Mouse (Mus musculus) ES-E14 (cell line): ENCODE measurements at regions not wholly inside any gene's neighbourhood (a gene's known extent, or its start where the extent isn't known, plus 50 kb on each side); places are given as distances from the start of the nearest gene placed in this dataset.

ENCODE experiments used
- CHD2 ChIP-seq: IDR thresholded peaks from 2 replicates; pipeline ENCODE4 v1.6.1; 2014; ENCODE audit warnings: mild to moderate bottlenecking, low read depth, low read length, inconsistent platforms
- HCFC1 ChIP-seq: IDR thresholded peaks from 2 replicates; pipeline ENCODE4 v1.6.1; 2012; ENCODE audit warnings: low read length, inconsistent platforms, borderline replicate concordance; ENCODE audit not compliant: insufficient read depth
- MAFK ChIP-seq: IDR thresholded peaks from 2 replicates; pipeline ENCODE4 v1.6.1; 2014; ENCODE audit warnings: mild to moderate bottlenecking, low read depth, low read length, inconsistent platforms; ENCODE audit not compliant: insufficient read depth
- ZC3H11A ChIP-seq: IDR thresholded peaks from 2 replicates; pipeline ENCODE4 v1.6.1; 2012; ENCODE audit warnings: low read depth, mild to moderate bottlenecking, inconsistent platforms, low read length, borderline replicate concordance
- ZNF384 ChIP-seq: IDR thresholded peaks from 2 replicates; pipeline ENCODE4 v1.6.1; 2012; ENCODE audit warnings: low read depth, low read length, inconsistent platforms

- no peak for TF ChIP-seq CHD2
- no peak for TF ChIP-seq ZC3H11A
- no peak for TF ChIP-seq HCFC1
- no peak for TF ChIP-seq ZNF384
- no peak for TF ChIP-seq MAFK
Measured at GRCm38 (mm10) chr4:94094379-94094778, 462.0 kb upstream of the Gm10306 start.
